Mouse (Mus musculus) G1E (cell line): ENCODE data around the gene Tacstd2. TPM values are rescaled to one million over a fixed set of nuclear protein-coding genes. Genes with fewer than 3 reads are reported as not detected.

Experiments used
- ATAC-seq: 2 replicates; pipeline ENCODE4 v1.8.0; 2016; ENCODE audit warnings: mild to moderate bottlenecking; ENCODE audit not compliant: insufficient number of reproducible peaks, poor library complexity, low FRiP score, severe bottlenecking; ENCODE audit errors: extremely low read depth
- DNase-seq: peaks from one replicate; pipeline ENCODE4 v3.0.0; 2012; ENCODE audit warnings: low spot score
- H3K27me3 ChIP-seq: 2 replicates; pipeline ENCODE4 v1.6.1; 2012; ENCODE audit warnings: mild to moderate bottlenecking, low read length, inconsistent platforms; ENCODE audit not compliant: insufficient read depth
- H3K36me3 ChIP-seq: replicated peaks from 2 replicates; pipeline ENCODE3; 2012; ENCODE audit warnings: mild to moderate bottlenecking, inconsistent platforms
- H3K4me1 ChIP-seq: 2 replicates; pipeline ENCODE4 v1.6.1; 2012; ENCODE audit warnings: low read depth, low read length, inconsistent platforms, mixed read lengths; ENCODE audit not compliant: insufficient read depth
- H3K4me3 ChIP-seq: 2 replicates; pipeline ENCODE4 v1.5.1; 2012; ENCODE audit warnings: low read depth, mild to moderate bottlenecking, inconsistent platforms, low read length, moderate library complexity, mixed read lengths
- H3K9me3 ChIP-seq: replicated peaks from 2 replicates; pipeline ENCODE4 v1.6.1; 2012; ENCODE audit warnings: inconsistent platforms
- CTCF ChIP-seq: IDR thresholded peaks from 2 replicates; pipeline ENCODE4 v1.5.1; 2012; ENCODE audit warnings: low read depth, low read length, inconsistent platforms, mixed read lengths
- GATA1 ChIP-seq: IDR thresholded peaks from 2 replicates; pipeline ENCODE4 v1.6.1; 2012; ENCODE audit warnings: borderline replicate concordance, low read length, inconsistent platforms, mixed read lengths
- GATA2 ChIP-seq: IDR thresholded peaks from 2 replicates; pipeline ENCODE4 v1.6.1; 2012; ENCODE audit warnings: low read depth, low read length, inconsistent platforms, borderline replicate concordance
- POLR2AphosphoS5 ChIP-seq: IDR thresholded peaks from 2 replicates; pipeline ENCODE4 v1.6.1; 2012; ENCODE audit warnings: low read depth, low read length, inconsistent platforms; ENCODE audit not compliant: insufficient replicate concordance
- TAL1 ChIP-seq: conservative IDR thresholded peaks from 2 replicates; pipeline ENCODE4 v1.6.1; 2012; ENCODE audit warnings: low read depth, low read length, inconsistent platforms, mixed read lengths
- polyA plus RNA-seq: library from polyadenylated mRNA; stranded (reverse); fragments of >175 nt; gene quantifications from 2 replicates; pipeline ENCODE4 v1.2.3, GENCODE M21; 2012
- total RNA-seq, 2 experiments: library from RNA; stranded (forward) in 1 of 2; stranded (reverse) in 1 of 2; fragments of 200-1000 nt in 1 of 2; fragments of >200 nt in 1 of 2; fragmentation: Nextera tagmentation in 1 of 2; gene quantifications; 2 replicates each; pipeline ENCODE4 v1.2.3; 2014 to 2017

Gene Tacstd2
- total and polyA plus RNA-seq, 3 experiments = not detected

DNA sequence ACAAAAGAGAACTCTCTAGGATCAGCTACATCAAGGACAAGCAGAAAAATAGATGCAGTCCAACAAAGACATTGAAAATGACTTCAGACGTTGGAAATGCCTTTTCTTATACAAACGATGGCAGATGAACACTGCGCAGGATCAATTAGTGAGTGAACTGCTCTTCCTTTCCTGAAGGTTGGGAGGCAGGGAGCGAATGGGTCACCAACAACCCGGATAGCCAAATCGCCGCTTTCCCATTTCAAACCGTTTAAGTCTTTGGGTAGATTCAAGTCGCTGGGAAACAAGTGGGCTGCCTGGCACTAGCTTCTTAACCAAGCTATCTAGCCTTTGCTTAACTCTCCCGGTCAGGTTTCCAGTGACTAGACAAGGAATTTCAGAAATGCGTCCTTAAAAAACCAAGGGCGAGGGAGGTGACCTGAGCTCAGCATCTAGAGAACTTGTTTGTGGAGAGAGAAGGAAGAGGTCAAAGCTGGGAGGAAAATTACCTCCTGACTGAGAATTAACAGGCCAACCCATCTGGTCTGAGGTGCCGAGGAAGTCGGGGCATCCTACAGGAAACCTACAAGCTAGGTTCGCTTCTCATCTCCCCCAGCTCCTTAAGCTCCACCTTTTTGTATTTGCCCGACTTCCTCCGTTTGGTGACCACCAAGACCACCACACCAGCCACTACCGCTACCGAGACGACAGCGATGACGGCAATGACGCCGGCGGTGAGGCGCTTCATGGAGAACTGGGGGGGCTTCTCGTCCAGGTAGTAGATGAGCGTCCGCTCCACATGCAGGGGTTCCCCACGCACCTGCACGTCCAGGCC, 1.2 kb downstream of the Tacstd2 start:
- Histone ChIP-seq H3K36me3 (no peaks in the 10 kb centered on the region), H3K4me1 (peaks cover 7% of the 10 kb centered on the region), H3K27me3 (peaks cover 15% of the 10 kb centered on the region; the same call in 1 of the 2 replicates), H3K4me3 (no peak overlapping the region), H3K9me3 (0 out of 2 replicates have a peak, but pooled peaks cover 3% of the 10 kb centered on the region)
- DNase-seq (no peak), ATAC-seq (no peak)
- TF ChIP-seq TAL1 = no peak
- TF ChIP-seq POLR2AphosphoS5 = no peak
- no peak for TF ChIP-seq GATA2
- no peak for TF ChIP-seq CTCF
- TF ChIP-seq GATA1 = no peak

DNA sequence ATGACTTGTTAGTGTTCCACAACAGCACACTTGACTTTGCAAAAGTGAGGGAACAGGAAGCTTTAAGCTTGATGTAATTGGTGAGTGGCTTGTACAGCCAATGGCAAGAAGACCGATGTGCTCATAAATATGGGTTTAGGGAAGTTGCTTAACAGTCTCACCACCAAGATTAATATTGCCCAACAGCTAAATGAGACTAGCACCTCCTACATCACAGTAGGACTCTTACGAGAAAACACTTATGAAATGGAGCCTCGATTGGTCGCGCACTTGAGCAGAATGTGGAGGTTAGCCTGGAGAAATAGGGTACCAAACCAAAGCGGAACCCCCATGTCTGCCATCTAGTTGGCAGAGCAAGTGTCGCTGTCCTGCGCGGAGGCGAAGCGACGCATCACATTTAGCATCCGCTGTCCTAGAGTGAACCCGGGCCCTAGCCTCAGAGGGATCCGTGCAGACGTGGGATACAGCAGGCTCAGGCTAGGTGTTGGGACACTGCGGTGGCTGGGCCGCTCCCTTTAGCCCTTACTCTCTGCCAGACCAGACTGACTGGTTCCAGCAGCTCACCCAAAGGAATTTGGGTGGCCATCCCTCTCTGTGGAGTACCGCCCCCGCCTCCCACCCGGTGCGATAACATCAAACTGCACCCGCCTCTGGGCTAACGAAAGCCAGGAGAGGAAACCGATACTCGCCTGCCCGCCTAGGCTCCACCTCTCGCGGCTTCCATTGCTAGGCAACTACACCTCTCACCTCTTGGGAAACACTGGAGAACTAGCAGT, 2.7 kb downstream of the Tacstd2 start:
- H3K9me3 ChIP-seq = 0 out of 2 replicates have a peak, but pooled peaks cover 3% of the 10 kb centered on the region
- peaks cover 7% of the 10 kb centered on the region for H3K4me1 ChIP-seq
- no peak for TF ChIP-seq GATA1
- TF ChIP-seq GATA2 = no peak
- TF ChIP-seq CTCF = no peak
- no peak for TF ChIP-seq TAL1
- TF ChIP-seq POLR2AphosphoS5 = no peak
- H3K36me3 ChIP-seq = no peaks in the 10 kb centered on the region
- no peak for DNase-seq
- peak overlapping the region; percentile 20; the same call in 1 of the 2 replicates for H3K4me3 ChIP-seq
- peaks cover 15% of the 10 kb centered on the region; the same call in 1 of the 2 replicates for H3K27me3 ChIP-seq
- no peak for ATAC-seq

DNA sequence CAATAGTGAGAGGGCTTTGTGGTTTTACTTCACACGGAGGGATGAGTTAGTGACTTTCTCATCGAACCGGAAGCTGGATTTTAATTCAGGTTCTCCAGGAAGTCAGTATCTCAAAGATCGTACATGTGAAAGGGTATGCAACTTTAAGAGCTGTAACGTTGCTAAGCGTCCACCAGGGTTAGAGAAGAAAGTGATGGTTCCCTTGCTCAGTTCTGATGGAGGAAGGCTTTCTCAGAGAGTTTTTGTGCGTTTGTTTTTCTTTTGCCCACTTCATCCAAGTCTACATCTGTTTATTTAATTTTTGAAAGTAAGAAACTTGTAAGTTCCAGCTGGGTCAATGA, 3.8 kb downstream of the Tacstd2 start:
- DNase-seq = no peak
- 0 out of 2 replicates have a peak, but pooled peaks cover 3% of the 10 kb centered on the region for H3K9me3 ChIP-seq
- no peaks in the 10 kb centered on the region for H3K36me3 ChIP-seq
- ATAC-seq = no peak
- H3K4me3 ChIP-seq = no peak overlapping the region
- no peak for TF ChIP-seq GATA1
- TF ChIP-seq TAL1 = no peak
- TF ChIP-seq CTCF = no peak
- TF ChIP-seq GATA2 = no peak
- TF ChIP-seq POLR2AphosphoS5 = no peak
- peaks cover 7% of the 10 kb centered on the region for H3K4me1 ChIP-seq
- H3K27me3 ChIP-seq = peaks cover 15% of the 10 kb centered on the region; the same call in 1 of the 2 replicates

DNA sequence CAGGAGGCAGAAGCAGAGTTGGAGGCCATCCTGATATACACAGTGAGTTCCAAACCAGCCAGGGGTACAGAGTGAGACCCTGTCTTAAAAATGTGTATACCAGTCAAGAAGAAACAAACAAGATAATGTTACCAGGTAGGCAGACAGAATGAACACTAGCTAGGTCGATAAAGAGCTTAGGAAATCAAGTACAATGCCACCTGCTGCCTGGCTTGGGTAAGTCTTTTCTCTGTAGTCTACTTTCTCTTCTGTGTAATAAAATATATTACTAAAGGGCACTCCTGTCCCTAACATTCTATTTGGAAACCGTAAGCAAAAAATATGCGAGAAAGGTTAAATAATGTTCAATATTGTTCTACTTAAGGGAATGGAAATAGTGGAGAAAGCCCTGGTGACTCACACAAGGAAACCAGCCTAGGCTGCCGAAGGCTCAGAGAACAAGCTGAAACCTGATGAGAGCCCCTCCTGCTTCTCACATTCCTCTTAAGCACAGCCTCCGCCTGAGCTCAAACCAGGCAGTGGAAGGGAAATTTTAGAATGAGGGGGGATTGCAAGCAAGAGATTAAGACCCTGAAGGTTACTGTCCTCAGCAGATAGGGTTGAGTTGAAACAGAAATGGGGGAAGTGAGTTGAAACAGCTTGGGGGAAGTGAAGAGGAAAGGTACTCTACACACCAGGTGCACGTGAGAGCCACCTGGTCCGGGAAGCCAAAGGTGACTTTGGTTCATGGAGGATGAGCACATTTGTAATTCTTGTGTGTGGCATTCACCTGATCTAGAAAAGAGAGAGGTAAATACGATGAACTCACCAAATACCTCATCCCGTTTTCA, 4.4 kb downstream of the Tacstd2 start:
- TF ChIP-seq TAL1 (no peak), CTCF (no peak), GATA2 (no peak), POLR2AphosphoS5 (no peak), GATA1 (no peak)
- ATAC-seq (no peak), DNase-seq (no peak)
- Histone ChIP-seq H3K36me3 (no peaks in the 10 kb centered on the region), H3K4me3 (no peak overlapping the region), H3K9me3 (0 out of 2 replicates have a peak, but pooled peaks cover 3% of the 10 kb centered on the region), H3K4me1 (peaks cover 7% of the 10 kb centered on the region), H3K27me3 (peaks cover 15% of the 10 kb centered on the region; the same call in 1 of the 2 replicates)

DNA sequence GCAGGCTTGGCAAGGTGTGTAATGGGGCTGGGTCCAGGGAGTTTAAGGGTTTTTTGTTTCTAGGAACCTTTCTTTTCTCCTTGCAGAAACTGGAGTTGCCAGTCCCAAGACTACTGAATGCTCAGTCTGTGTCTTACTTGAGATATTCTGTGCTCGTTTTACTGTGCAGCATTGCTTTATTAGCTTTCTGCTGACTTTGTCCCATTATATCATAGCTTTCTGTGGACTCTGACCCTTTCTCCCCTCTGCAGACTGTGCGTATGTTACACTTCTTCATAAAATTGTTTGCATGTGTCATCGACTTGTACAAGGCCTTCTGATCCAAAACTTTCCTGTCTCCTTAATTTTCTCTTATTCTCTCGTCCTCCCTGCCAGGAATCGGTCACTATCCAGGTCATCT, 9.2 kb downstream of the Tacstd2 start:
- no peaks in the 10 kb centered on the region for H3K4me1 ChIP-seq
- DNase-seq (no peak), ATAC-seq (no peak)
- H3K36me3 ChIP-seq = no peaks in the 10 kb centered on the region
- TF ChIP-seq GATA1 (no peak), CTCF (no peak)
- no peaks in the 10 kb centered on the region for H3K9me3 ChIP-seq
- H3K4me3 ChIP-seq = no peak overlapping the region
- no peaks in the 10 kb centered on the region for H3K27me3 ChIP-seq
